In the genomic region with DNA sequence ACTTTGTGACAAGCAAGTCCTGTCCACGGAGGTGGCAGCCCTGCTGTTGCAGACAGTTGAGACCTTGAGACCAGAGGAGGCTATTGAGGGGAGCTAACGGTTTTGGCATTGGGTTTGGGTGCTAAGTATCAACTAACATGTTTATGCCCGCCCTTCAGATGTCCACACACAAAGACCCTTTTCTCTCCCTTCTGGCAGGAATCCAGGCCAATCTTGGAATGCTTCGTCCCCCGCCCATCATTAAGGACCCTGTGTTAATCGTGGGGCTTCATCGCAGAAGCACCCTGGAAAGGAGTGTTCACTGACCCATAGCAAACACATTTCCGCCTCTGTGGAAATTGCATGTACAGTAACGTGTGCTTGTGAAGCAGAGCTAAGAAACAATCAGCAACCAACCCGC, we compare ENCODE assay signal across 13 mouse cellular contexts.
DNase-seq lines count a peak whose midpoint lies in the region; ATAC-seq and TF ChIP-seq lines count a peak whose summit lies in the region.
"Had no signal": no experiment of that assay in that cellular context is flagged by ENCODE, and none has a peak within 500 bp of the region (broad histone marks: within the 10 kb centered on the region; RNA-seq: fewer than 3 reads in every experiment).

No protein-coding gene starts in this region.

- H3K9ac ChIP-seq in embryonic facial prominence, embryonic 14.5 days (ENCODE audit: low read depth, low read length) = no peak overlapping the region
- H3K9ac ChIP-seq in hindbrain, embryonic 13.5 days = 0 out of 2 replicates have a peak overlapping the region, but pooled peaks have one; percentile 35
- no peak overlapping the region for H3K9ac ChIP-seq in neural tube, embryonic 12.5 days
- H3K9ac ChIP-seq: liver, postnatal 0 days had no signal

- no peak for TF ChIP-seq POLR2A in thymus, adult 2 months (IDR thresholded peaks at IDR 0.05; ENCODE audit: control insufficient read depth, extremely low read depth, insufficient read depth, low read length, poor library complexity)

- no peaks in the 10 kb centered on the region for H3K27me3 ChIP-seq in embryonic facial prominence, embryonic 14.5 days (replicated peaks; ENCODE audit: control insufficient read depth, insufficient read depth, low read length)
- H3K27me3 ChIP-seq in hindbrain, embryonic 13.5 days = no peaks in the 10 kb centered on the region
- H3K27me3 ChIP-seq in neural tube, embryonic 12.5 days (replicated peaks) = no peaks in the 10 kb centered on the region
- no peaks in the 10 kb centered on the region for H3K27me3 ChIP-seq in thymus, adult 2 months (ENCODE audit: control insufficient read depth, insufficient read depth, low read length)
- H3K27me3 ChIP-seq: megakaryocyte, embryonic 14.5 days had no signal

- DNase-seq in left cerebral cortex, postnatal 4 days = peak; percentile 40
- no peak for DNase-seq in left cerebral cortex, adult 8-10 months (ENCODE audit: low spot score in 2 of 2)
- peak; percentile 57 for DNase-seq in embryonic facial prominence, embryonic 14.5 days (ENCODE audit: low spot score)
- no peak for DNase-seq in thymus, adult 2 months
- no peak for DNase-seq in kidney, postnatal 4 days
- DNase-seq: adrenal gland, postnatal 36 days; cerebellum, adult 9-11 months; kidney, postnatal 25 days; liver, postnatal 0 days had no signal

- H3K4me2 ChIP-seq in embryonic facial prominence, embryonic 14.5 days (ENCODE audit: low read depth, low read length) = no peak overlapping the region; the same call in 1 of the 2 replicates
- 0 out of 2 replicates have a peak overlapping the region, but pooled peaks have one; percentile 10 for H3K4me2 ChIP-seq in hindbrain, embryonic 13.5 days
- H3K4me2 ChIP-seq in neural tube, embryonic 12.5 days (replicated peaks) = no peak overlapping the region

- no peaks in the 10 kb centered on the region for H3K4me1 ChIP-seq in embryonic facial prominence, embryonic 14.5 days (ENCODE audit: control insufficient read depth, insufficient read depth, low read length)
- H3K4me1 ChIP-seq in hindbrain, embryonic 13.5 days (replicated peaks) = peaks cover 17% of the 10 kb centered on the region
- H3K4me1 ChIP-seq in neural tube, embryonic 12.5 days = peaks cover 8% of the 10 kb centered on the region; the same call in 1 of the 2 replicates
- no peaks in the 10 kb centered on the region for H3K4me1 ChIP-seq in thymus, adult 2 months (replicated peaks; ENCODE audit: control insufficient read depth, insufficient read depth, low read length)
- H3K4me1 ChIP-seq: megakaryocyte, embryonic 14.5 days had no signal

- no peaks in the 10 kb centered on the region for H3K36me3 ChIP-seq in embryonic facial prominence, embryonic 14.5 days (ENCODE audit: control insufficient read depth, insufficient read depth, low read length)
- H3K36me3 ChIP-seq in hindbrain, embryonic 13.5 days = no peaks in the 10 kb centered on the region
- no peaks in the 10 kb centered on the region for H3K36me3 ChIP-seq in neural tube, embryonic 12.5 days
- H3K36me3 ChIP-seq in thymus, adult 2 months (ENCODE audit: control insufficient read depth, insufficient read depth, low read length) = no peaks in the 10 kb centered on the region

- no peaks in the 10 kb centered on the region for H3K9me3 ChIP-seq in embryonic facial prominence, embryonic 14.5 days (ENCODE audit: control insufficient read depth, low read length)
- H3K9me3 ChIP-seq in hindbrain, embryonic 13.5 days = no peaks in the 10 kb centered on the region
- H3K9me3 ChIP-seq in neural tube, embryonic 12.5 days = no peaks in the 10 kb centered on the region
- H3K9me3 ChIP-seq: megakaryocyte, embryonic 14.5 days had no signal

- intact Hi-C loops in left cerebral cortex, postnatal 4 days (cut with DNase I) = no loop called here

- WGBS in embryonic facial prominence, embryonic 14.5 days = 42% methylated on average over 10 of the region's 10 CpGs
- WGBS in hindbrain, embryonic 13.5 days = 27% methylated on average over 10 of the region's 10 CpGs
- WGBS in neural tube, embryonic 12.5 days = 31% methylated on average over 10 of the region's 10 CpGs
- 82% methylated on average over 10 of the region's 10 CpGs for WGBS in thymus, adult 2 months

- no peak overlapping the region for H3K27ac ChIP-seq in embryonic facial prominence, embryonic 14.5 days (replicated peaks; ENCODE audit: low read depth, low read length)
- H3K27ac ChIP-seq in hindbrain, embryonic 13.5 days = no peak overlapping the region
- no peak overlapping the region for H3K27ac ChIP-seq in neural tube, embryonic 12.5 days
- no peak overlapping the region for H3K27ac ChIP-seq in thymus, adult 2 months (ENCODE audit: control insufficient read depth, insufficient read depth, low read length)

- H3K4me3 ChIP-seq in embryonic facial prominence, embryonic 14.5 days (ENCODE audit: low read depth, low read length) = no peak overlapping the region
- H3K4me3 ChIP-seq in hindbrain, embryonic 13.5 days = no peak overlapping the region
- no peak overlapping the region for H3K4me3 ChIP-seq in neural tube, embryonic 12.5 days
- no peak overlapping the region for H3K4me3 ChIP-seq in thymus, adult 2 months (ENCODE audit: control insufficient read depth, insufficient read depth, low read length)
- H3K4me3 ChIP-seq: megakaryocyte, embryonic 14.5 days had no signal

- no peak for TF ChIP-seq CTCF in thymus, adult 2 months (IDR thresholded peaks at IDR 0.05; ENCODE audit: borderline replicate concordance, control insufficient read depth, extremely low read depth, insufficient read depth, low read length, poor library complexity)

- no peak for ATAC-seq in embryonic facial prominence, embryonic 14.5 days (ENCODE audit: low read depth)
- ATAC-seq in hindbrain, embryonic 13.5 days (ENCODE audit: low FRiP score) = peak; percentile 78
- peak; percentile 78 for ATAC-seq in neural tube, embryonic 12.5 days (ENCODE audit: low FRiP score, low read depth)
- ATAC-seq in granulocyte monocyte progenitor cell, adult 5-6 weeks (replicated peaks; ENCODE audit: poor library complexity, severe bottlenecking) = no peak
- ATAC-seq: liver, postnatal 0 days had no signal

Comparison
In these comparisons a context has a peak if more than half of its experiments do, and no peak if none do; other contexts are left out.
1. DNase-seq: peak in left cerebral cortex, postnatal 4 days (single experiment) and embryonic facial prominence, embryonic 14.5 days (single experiment); none in left cerebral cortex, adult 8-10 months (0 of 2), thymus, adult 2 months (single experiment) and kidney, postnatal 4 days (0 of 2).
2. ATAC-seq: peak in hindbrain, embryonic 13.5 days (single experiment) and neural tube, embryonic 12.5 days (single experiment); none in embryonic facial prominence, embryonic 14.5 days (single experiment) and granulocyte monocyte progenitor cell, adult 5-6 weeks (single experiment).